Mouse (Mus musculus) neural tube, embryonic 11.5 days (tissue): ENCODE measurements at regions not wholly inside any gene's neighbourhood (a gene's known extent, or its start where the extent isn't known, plus 50 kb on each side); places are given as distances from the start of the nearest gene placed in this dataset.

Experiments used
- ATAC-seq: fragments of 200-750 bp; cut with Nextera tagmentation; 2 replicates; pipeline ENCODE4 v1.8.0; 2017; ENCODE audit warnings: moderate number of reproducible peaks, mild to moderate bottlenecking, moderate TSS enrichment, moderate library complexity; ENCODE audit not compliant: insufficient read depth, low FRiP score, low TSS enrichment
- DNase-seq: peaks from one replicate; pipeline ENCODE4 v3.0.0-alpha.2; 2015; ENCODE audit warnings: low spot score
- H3K27ac ChIP-seq: fragments of 300-500 bp; sonication (generic); 2 replicates; pipeline ENCODE4 v1.5.1; 2014; ENCODE audit warnings: low read depth, mild to moderate bottlenecking, low read length
- H3K27me3 ChIP-seq: fragments of 300-500 bp; sonication (generic); 2 replicates; pipeline ENCODE4 v1.6.1; 2014; ENCODE audit warnings: mild to moderate bottlenecking, low read length, mixed read lengths; ENCODE audit not compliant: control insufficient read depth, insufficient read depth
- H3K36me3 ChIP-seq: fragments of 300-500 bp; sonication (generic); 2 replicates; pipeline ENCODE4 v1.6.1; 2014; ENCODE audit warnings: mild to moderate bottlenecking, low read length, moderate library complexity, mixed read lengths; ENCODE audit not compliant: control insufficient read depth, insufficient read depth
- H3K4me1 ChIP-seq: fragments of 300-500 bp; sonication (generic); 2 replicates; pipeline ENCODE4 v1.6.1; 2014; ENCODE audit warnings: low read length, mixed read lengths; ENCODE audit not compliant: control insufficient read depth, insufficient read depth
- H3K4me2 ChIP-seq: fragments of 300-500 bp; sonication (generic); 2 replicates; pipeline ENCODE4 v1.6.1; 2014; ENCODE audit warnings: low read depth, mild to moderate bottlenecking, moderate library complexity
- H3K4me3 ChIP-seq: fragments of 300-500 bp; sonication (generic); 2 replicates; pipeline ENCODE4 v1.5.1; 2014; ENCODE audit warnings: low read depth, low read length
- H3K9ac ChIP-seq: fragments of 300-500 bp; sonication (generic); 2 replicates; pipeline ENCODE4 v1.6.1; 2014; ENCODE audit warnings: mild to moderate bottlenecking, low read length
- H3K9me3 ChIP-seq: fragments of 300-500 bp; sonication (generic); 2 replicates; pipeline ENCODE4 v1.6.1; 2016; ENCODE audit warnings: low read length; ENCODE audit not compliant: control insufficient read depth
- WGBS: fragments of 180-500 bp; shearing (Covaris S2); extraction: QIAGEN DNeasy Blood & Tissue Kit; methylation state at CpG from one replicate; pipeline ENCODE4 v1.1.7; 2014; 5-methylcytosine and 5-hydroxymethylcytosine counted together

GRCm38 (mm10) chrX:56276348-56276747 lies 63.7 kb upstream of the Gm773 start:
- Histone ChIP-seq H3K9me3 (no peaks in the 10 kb centered on the region), H3K27ac (no peak overlapping the region), H3K4me2 (no peak overlapping the region), H3K4me1 (no peaks in the 10 kb centered on the region), H3K36me3 (no peaks in the 10 kb centered on the region), H3K9ac (no peak overlapping the region), H3K27me3 (no peaks in the 10 kb centered on the region), H3K4me3 (no peak overlapping the region)
- DNase-seq, result peak; percentile 12
- ATAC-seq, result no peak

- 0% methylated on average over 1 of the region's 1 CpGs for WGBS
Observed at GRCm38 (mm10) chrX:56274170-56274569, 61.5 kb upstream of the Gm773 start.

GRCm38 (mm10) chrX:56269706-56270105 lies 57.0 kb upstream of the Gm773 start:
- Histone ChIP-seq H3K4me2 (no peak overlapping the region), H3K4me1 (no peaks in the 10 kb centered on the region), H3K27ac (no peak overlapping the region), H3K9ac (no peak overlapping the region), H3K9me3 (no peaks in the 10 kb centered on the region), H3K27me3 (no peaks in the 10 kb centered on the region), H3K36me3 (no peaks in the 10 kb centered on the region), H3K4me3 (no peak overlapping the region)
- DNase-seq (no peak), ATAC-seq (no peak)
- 93% methylated on average over 2 of the region's 2 CpGs for WGBS

More at GRCm38 (mm10) chrX:56274170-56274569, 61.5 kb upstream of the Gm773 start:
- ATAC-seq, result no peak
- no peaks in the 10 kb centered on the region for H3K36me3 ChIP-seq
- no peaks in the 10 kb centered on the region for H3K9me3 ChIP-seq
- H3K9ac ChIP-seq, result no peak overlapping the region
- H3K4me1 ChIP-seq, result no peaks in the 10 kb centered on the region
- DNase-seq, result no peak
- H3K27me3 ChIP-seq, result no peaks in the 10 kb centered on the region
- H3K27ac ChIP-seq, result no peak overlapping the region
- no peak overlapping the region for H3K4me2 ChIP-seq
- no peak overlapping the region for H3K4me3 ChIP-seq
